Mouse (Mus musculus) lung, postnatal 10 days (tissue): ENCODE results near the gene Car2.
A peak's percentile ranks its signal among the peaks of the same experiment; 100 is the strongest.

ENCODE experiments used
- DNase-seq: peaks from one replicate; pipeline ENCODE4 v3.0.0; 2021

The Car2 gene

GRCm38 (mm10) chr3:14886102-14887098, at the start of gene Car2:
Gene Car2, plus strand, starts transcription at chr3:14886273.
- peak; percentile 88 for DNase-seq

GRCm38 (mm10) chr3:14838936-14839335, 47.1 kb upstream of the Car2 start:
- DNase-seq, result no peak

DNA sequence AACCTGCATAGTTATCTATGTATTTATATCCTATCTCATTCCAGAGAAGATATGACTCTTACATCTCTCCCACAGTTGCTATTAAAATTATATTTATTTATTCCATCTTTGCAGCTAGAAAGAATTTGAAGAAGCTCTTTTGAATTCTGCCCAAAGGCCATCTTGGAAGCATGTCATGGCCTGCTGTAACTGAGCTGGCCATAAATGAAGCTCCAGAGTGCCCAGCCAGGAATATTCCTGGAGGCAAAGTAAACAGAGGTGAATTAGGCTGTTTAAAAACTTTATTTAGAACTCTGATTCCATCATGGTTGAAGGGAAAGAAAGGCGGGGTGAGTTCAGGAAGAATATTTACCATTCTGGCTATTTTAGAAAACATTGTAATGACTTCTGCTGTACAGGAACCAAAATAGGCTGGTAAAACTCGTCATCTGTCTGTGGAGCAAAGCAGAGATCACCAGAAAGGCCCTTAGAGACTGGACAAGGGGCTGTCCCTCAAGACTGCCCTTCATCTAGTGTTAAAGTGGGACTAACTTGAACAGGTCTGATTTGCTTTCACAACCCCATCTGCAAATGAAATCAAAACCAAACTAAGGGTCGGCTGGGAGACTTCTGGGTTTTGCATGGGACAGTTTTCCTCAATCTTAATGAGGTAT, 46.5 kb upstream of the Car2 start:
- DNase-seq, result no peak

- DNase-seq, result no peak
Measured at GRCm38 (mm10) chr3:14848587-14849254, 37.4 kb upstream of the Car2 start.

DNA sequence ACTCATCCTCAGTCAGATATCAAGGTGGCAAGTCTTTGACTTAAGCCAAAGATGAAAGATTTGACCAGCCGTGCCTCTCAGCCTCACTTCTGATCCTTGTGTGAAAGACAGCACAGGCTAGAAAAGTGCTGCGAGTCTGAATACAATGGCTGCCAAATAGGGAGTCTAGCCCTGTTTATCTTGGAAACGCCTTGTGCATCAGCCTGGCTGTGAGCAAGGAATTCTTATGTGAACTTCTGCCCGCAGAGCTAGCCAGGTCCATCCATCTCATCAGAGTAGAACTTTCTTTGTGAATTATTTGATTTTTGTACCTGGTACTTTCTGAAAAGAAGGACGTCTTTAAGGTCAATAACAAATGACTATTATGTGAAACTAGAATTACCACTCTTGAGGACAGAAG, 32.1 kb upstream of the Car2 start:
- no peak for DNase-seq

DNA sequence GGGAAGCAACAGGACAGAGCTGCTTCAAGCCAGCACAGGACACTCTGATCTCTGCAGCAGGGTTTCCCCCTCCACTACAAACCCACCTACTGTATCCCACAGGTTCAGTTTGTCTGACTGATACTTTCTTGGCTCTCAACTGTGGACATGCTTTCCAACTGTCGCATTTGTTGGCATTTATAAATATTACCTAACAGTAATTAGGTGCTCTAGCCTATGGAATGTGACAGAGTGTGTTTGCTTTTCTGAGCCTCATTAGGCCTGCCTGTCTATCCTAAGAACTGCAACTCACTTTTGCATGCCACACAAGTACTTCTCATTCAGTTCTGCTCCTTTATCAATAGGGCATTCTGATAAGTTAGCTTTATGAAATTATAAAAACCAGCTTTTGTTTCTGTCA, 31.6 kb upstream of the Car2 start:
- DNase-seq, result no peak

GRCm38 (mm10) chr3:14857874-14858273, 28.2 kb upstream of the Car2 start:
- DNase-seq, result no peak

DNA sequence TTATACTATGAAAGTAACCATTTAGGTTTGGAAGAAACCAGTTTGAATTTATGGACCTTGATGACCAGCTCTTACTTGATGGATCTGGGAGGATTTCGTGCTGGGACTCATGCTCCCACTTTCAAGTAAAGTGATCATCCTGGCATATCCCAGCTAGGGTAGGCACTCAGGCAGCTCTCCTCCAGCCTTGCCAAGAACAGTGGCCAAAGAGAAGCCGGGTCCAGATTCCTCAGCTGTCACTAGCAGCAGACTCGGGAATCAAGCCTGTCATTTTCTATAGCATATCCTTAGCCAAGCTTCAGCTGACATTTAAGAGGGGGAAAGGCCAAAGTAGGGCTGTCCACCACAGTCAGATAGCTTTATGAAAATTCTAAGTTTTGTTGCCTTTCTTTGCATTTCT, 25.8 kb upstream of the Car2 start:
- no peak for DNase-seq

GRCm38 (mm10) chr3:14861165-14861564, 24.9 kb upstream of the Car2 start:
- DNase-seq, result no peak

DNA sequence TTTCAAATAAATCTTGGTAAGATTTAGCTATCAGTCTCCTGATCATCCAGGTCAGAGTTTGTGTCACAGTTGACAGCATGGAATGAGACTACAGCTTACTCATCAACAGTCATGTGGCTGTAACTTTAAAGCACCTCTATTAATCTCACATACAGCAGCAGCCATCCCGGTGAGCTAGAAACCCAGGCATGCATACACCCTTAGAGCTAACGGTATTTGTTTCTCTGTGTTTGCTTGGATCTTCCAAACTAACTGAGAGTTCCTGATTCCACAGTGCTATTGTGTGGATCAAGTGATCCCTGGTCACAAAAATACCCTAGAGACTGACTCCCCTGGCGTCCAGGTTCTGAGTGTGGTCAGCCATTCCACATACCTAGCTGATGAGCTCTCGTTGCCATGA, 24.3 kb upstream of the Car2 start:
- no peak for DNase-seq

DNA sequence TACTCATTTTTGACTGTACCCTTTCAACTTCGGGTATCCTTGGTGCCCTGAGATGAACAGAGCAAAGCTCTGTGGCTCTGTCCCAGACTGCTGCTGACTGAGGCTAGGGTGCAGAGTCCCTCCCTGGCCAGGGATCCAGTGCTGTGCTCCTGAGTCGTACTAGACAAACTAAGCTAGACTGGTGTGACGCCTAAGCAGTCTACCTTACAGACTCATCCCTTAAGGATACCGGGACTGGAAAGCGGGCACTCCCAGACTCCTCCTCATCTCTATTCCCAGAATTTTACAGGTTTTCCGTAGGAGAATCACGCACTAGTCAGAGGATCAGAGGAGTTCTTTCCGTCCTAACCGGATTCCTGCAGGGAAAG, 23.4 kb upstream of the Car2 start:
- DNase-seq, result no peak

DNA sequence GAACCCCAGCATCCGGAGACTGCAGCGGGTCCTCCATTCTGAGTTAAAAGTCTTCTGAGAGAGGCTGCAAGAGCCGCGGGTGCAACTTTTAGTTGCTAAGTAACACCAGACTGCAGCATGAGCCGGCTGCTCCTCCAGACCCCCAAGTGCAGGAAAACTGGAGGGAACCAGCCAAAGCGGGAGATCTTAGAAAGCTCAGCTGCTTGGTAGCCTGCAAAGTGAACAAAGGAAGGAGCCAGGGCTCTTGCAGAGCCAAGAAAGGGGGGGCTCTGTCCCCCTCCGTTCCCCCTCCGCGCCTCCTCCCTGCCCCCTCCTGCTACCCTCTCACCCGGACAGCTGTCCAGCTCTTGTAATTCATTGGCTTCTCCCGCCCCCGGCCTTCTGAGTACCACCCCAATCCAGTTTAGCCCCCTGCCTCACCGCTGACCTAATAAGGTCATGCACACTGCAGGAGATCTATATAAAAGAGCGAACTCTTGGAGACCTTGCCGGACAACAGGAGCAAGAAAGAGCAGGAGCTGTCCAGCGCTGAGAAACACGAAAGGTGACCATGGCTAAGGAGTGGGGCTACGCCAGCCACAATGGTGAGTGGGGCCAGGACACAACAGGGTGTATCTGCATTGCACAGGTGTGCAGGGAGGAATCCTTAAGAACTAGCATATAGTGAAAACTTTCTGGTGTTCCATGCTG, 22.9 kb upstream of the Car2 start, which contains the start of gene Car3:
Gene Car3 (plus strand): TSS at position 491 of the 690 bp plus-strand sequence.
- peak; percentile 21 for DNase-seq

DNA sequence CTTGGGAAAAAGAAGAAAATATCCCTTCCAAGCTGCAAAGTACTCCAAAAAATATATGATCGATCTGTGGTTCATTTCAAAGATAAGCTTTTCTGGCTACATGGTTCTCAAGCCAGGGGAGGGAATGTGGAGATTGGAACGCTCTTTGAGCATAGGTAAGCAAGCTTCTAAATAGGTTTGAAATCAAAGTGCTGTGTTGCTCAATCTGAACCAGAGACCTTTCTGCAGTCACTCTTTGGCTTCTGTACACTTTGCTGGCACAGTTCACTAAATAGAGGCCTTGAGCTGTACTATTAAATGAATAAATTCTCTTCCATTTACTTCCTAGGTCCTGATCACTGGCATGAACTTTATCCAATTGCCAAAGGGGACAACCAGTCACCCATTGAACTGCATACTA, 22.2 kb upstream of the Car2 start:
- no peak for DNase-seq

- no peak for DNase-seq
Measured at GRCm38 (mm10) chr3:14865941-14866340, 20.1 kb upstream of the Car2 start.

- peak; percentile 89 for DNase-seq
Measured at GRCm38 (mm10) chr3:14869779-14870178, 16.3 kb upstream of the Car2 start.

GRCm38 (mm10) chr3:14870528-14870927, 15.5 kb upstream of the Car2 start:
- no peak for DNase-seq

GRCm38 (mm10) chr3:14871386-14871785, 14.7 kb upstream of the Car2 start:
- no peak for DNase-seq

DNA sequence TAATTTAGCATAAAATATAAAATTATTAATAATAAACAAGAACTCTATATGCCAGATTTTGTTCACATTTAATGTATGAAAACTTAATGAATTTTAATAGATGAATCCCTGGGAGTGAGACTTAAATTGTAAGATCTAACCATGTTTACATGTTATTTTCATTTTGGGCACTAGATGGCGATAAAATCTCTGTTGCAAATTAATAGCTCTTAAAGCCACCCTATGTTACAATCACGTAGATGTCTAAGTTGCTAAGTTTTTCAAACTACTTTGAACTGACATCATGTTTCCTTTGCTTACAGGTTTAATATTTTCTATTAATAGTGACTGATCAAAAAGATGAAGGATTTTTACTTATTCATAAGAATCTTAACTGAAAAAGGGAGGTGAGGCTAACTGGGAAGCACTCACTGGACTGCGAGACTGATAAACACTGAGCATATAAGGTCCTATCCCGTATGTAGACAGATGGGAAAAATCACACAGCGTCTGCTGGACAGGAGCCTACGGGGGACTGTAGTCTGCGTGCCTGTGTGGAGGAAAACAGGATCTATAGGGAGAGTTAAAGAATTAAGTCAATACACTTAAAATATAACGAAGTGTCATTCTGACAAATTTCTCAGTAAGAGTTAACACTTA, 11.6 kb upstream of the Car2 start:
- peak; percentile 58 for DNase-seq

- no peak for DNase-seq
Measured at GRCm38 (mm10) chr3:14876325-14876918, 9.7 kb upstream of the Car2 start.

DNA sequence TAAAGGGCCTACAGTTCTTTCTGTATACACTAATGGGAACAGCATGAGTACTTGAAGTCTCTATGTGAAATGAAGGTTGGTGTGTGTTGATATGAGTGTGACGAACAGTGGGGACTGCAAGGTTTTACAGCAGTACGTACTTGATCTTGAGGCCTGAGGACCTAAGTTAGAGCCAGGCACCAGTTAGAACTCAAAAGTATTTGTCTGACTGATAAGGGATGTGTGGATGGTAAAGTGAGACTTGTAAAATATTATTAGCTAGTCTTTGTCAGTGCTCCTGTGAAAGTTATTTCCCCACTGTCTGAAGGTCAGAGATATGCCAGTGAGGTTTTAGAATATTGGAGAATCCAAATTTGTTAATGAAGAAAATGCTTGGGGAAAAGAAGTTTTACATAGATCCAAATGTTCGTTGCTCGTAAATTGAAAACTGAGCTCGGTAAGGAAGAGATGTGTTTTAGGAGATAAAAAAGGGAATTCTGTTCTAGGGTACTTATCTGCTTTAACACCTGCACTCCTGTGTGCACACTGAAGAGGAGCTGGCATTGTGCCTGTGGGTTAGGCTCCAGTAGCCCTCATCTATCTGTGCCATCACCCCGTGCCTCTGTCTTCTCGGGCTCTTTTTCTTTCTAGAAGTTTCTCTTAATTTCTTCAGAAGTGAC, 8.7 kb upstream of the Car2 start:
- DNase-seq, result no peak

DNA sequence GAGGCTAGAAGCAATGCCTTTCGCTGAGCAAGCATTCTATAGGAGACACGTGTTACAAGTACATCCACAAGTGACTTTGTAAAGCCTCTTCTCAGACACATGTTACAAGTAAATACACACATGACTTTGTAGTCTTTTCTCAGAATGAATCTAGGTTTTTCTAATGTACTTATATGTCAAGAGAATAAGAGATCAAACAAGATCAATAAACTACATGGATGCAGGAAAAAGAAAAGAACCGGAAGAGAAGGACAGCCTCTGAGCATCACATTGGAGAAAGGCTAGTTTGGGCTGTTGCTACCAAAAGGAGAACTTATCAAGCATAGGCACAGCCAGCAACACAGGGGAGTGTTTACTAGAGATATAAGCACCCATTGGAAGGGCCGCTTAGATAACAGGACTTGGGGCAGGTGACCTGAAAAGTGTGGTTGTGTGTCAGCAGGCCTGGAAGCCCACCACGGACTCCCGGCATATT, 7.3 kb upstream of the Car2 start:
- DNase-seq, result no peak
